Comparison of ENCODE assay signal across 12 mouse cellular contexts in the genomic region with DNA sequence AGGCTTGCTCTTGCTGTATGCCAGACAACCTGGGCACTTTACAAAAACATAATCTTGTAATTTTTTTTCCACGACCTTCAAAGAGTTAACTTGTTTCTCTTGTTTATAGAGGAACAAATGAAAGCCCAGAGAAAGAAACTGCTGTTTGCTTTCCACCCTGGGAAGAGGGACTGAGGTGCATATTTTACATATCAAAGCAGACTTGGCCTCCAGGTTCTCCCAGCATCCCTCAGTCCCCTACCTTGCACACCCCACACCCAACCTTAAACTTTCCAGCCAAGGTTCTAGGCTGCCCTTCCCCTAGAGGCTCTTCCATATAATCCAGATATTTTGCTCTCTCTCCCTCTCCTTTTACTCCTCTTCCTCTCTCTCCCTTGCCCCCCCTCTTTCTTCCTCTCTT.
"Had no signal": no experiment of that assay in that cellular context is flagged by ENCODE, and none has a peak within 500 bp of the region (broad histone marks: within the 10 kb centered on the region; RNA-seq: fewer than 3 reads in every experiment).

No protein-coding gene starts in this region.

- H3K27me3 ChIP-seq: stomach, embryonic 15.5 days had no signal

- H3K27ac ChIP-seq: limb, embryonic 15.5 days; liver, embryonic 12.5 days; stomach, embryonic 15.5 days had no signal

- H3K4me2 ChIP-seq: limb, embryonic 15.5 days; liver, embryonic 12.5 days; lung, embryonic 14.5 days; midbrain, embryonic 13.5 days; stomach, embryonic 15.5 days had no signal

- H3K36me3 ChIP-seq: limb, embryonic 15.5 days; liver, embryonic 12.5 days; stomach, embryonic 15.5 days had no signal

- ATAC-seq: liver, embryonic 12.5 days; midbrain, embryonic 13.5 days had no signal

- H3K4me3 ChIP-seq: limb, embryonic 15.5 days; liver, embryonic 12.5 days; midbrain, embryonic 13.5 days; stomach, embryonic 15.5 days had no signal

- H3K9me3 ChIP-seq: limb, embryonic 15.5 days; stomach, embryonic 15.5 days had no signal

- H3K4me1 ChIP-seq: liver, embryonic 12.5 days; stomach, embryonic 15.5 days had no signal

- DNase-seq: kidney, adult 8-10 months; kidney, postnatal 25 days; lung, embryonic 14.5 days; lung, postnatal 10 days; lung, postnatal 4 days; right cerebral cortex, postnatal 14 days; thymus, adult 2 months; thymus, postnatal 25 days had no signal

- H3K9ac ChIP-seq: limb, embryonic 15.5 days; liver, embryonic 12.5 days; lung, embryonic 14.5 days; midbrain, embryonic 13.5 days; stomach, embryonic 15.5 days had no signal
